Comparison of ENCODE assay signal across 8 mouse cellular contexts in the genomic region with DNA sequence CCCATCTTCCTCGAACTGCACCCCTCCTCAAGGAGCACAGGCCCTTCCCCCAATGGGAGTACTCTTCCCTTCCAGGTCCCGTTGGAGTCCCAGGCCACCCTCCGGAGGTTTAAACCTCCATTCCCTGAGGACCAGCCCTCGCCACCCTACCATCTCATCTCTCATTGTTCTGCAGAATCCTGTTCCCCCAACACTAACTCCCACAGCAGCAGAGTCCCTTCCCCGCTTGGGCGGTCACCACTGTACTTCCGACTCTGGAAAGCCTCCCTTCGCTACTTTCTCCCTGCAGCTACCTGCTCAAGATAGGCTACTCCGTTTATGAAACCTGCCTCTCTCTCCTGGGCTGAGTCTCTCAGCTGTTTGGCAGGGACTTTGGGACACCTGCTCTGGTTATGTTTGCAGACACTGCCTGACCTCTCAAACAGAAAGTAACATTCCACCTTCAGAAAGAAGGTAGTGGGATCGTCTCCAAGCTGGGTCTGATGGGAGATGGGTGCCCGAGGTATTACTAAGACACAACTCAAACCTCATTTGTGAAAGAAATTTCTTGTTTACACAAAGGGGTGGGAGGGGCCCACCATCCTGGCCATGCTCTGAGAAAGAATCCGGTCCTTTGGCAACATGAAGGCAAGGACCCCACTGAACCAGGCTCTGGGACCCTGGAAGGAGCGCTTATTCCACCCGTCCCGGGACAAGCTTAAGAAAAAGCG. TPM values are rescaled to one million over a fixed set of nuclear protein-coding genes. Genes with fewer than 3 reads are reported as not detected.
DNase-seq lines count a peak whose midpoint lies in the region; ATAC-seq and TF ChIP-seq lines count a peak whose summit lies in the region.

No protein-coding gene starts in this region.

- DNase-seq in kidney, postnatal 25 days = no peak
- no peak for DNase-seq in kidney, postnatal 0 days (ENCODE audit: low spot score)
- no peak for DNase-seq in midbrain, postnatal 0 days (ENCODE audit: low spot score)
- no peak for DNase-seq in adrenal gland, postnatal 14 days
- DNase-seq in spleen, postnatal 36 days (ENCODE audit: low spot score in 2 of 2) = no peak
- DNase-seq in spleen, adult 18-20 months = no peak

- no peaks in the 10 kb centered on the region for H3K9me3 ChIP-seq in kidney, embryonic 14.5 days (ENCODE audit: control insufficient read depth, low read length)
- no peaks in the 10 kb centered on the region for H3K9me3 ChIP-seq in forebrain, embryonic 16.5 days (ENCODE audit: control insufficient read depth, low read length)
- no peaks in the 10 kb centered on the region for H3K9me3 ChIP-seq in kidney, postnatal 0 days (replicated peaks; ENCODE audit: low read length)
- H3K9me3 ChIP-seq in midbrain, postnatal 0 days (ENCODE audit: low read length) = no peaks in the 10 kb centered on the region

- H3K36me3 ChIP-seq in kidney, embryonic 14.5 days (ENCODE audit: control insufficient read depth, insufficient read depth, low read length) = no peaks in the 10 kb centered on the region
- H3K36me3 ChIP-seq in forebrain, embryonic 16.5 days (ENCODE audit: control insufficient read depth, insufficient read depth) = no peaks in the 10 kb centered on the region
- no peaks in the 10 kb centered on the region for H3K36me3 ChIP-seq in kidney, postnatal 0 days (ENCODE audit: insufficient read depth, low read length)
- no peaks in the 10 kb centered on the region for H3K36me3 ChIP-seq in midbrain, postnatal 0 days (ENCODE audit: insufficient read depth, low read length)

- TF ChIP-seq CTCF in kidney, postnatal 0 days (IDR thresholded peaks at IDR 0.05; ENCODE audit: low read depth) = no peak
- TF ChIP-seq CTCF in midbrain, postnatal 0 days (IDR thresholded peaks at IDR 0.05) = no peak

- peak overlapping the region; percentile 70; the same call in 1 of the 2 replicates for H3K9ac ChIP-seq in kidney, embryonic 14.5 days (ENCODE audit: low read depth, low read length)
- peak overlapping the region; percentile 89 for H3K9ac ChIP-seq in forebrain, embryonic 16.5 days (replicated peaks; ENCODE audit: low read depth, low read length)
- peak overlapping the region; percentile 70 for H3K9ac ChIP-seq in kidney, postnatal 0 days (ENCODE audit: low read depth, low read length)
- peak overlapping the region; percentile 72; the same call in 1 of the 2 replicates for H3K9ac ChIP-seq in midbrain, postnatal 0 days (replicated peaks; ENCODE audit: low read length, poor library complexity, severe bottlenecking)

- 8% methylated on average over 16 of the region's 16 CpGs for WGBS in kidney, embryonic 14.5 days
- WGBS in forebrain, embryonic 16.5 days = 6% methylated on average over 16 of the region's 16 CpGs
- 10% methylated on average over 16 of the region's 16 CpGs for WGBS in kidney, postnatal 0 days
- WGBS in midbrain, postnatal 0 days = 8% methylated on average over 16 of the region's 16 CpGs

- H3K27me3 ChIP-seq in kidney, embryonic 14.5 days (ENCODE audit: control insufficient read depth, insufficient read depth, low read length) = peaks cover 54% of the 10 kb centered on the region
- H3K27me3 ChIP-seq in forebrain, embryonic 16.5 days (replicated peaks; ENCODE audit: control insufficient read depth, insufficient read depth, low read length) = no peaks in the 10 kb centered on the region
- peaks cover 18% of the 10 kb centered on the region for H3K27me3 ChIP-seq in kidney, postnatal 0 days (ENCODE audit: insufficient read depth, low read length)
- H3K27me3 ChIP-seq in midbrain, postnatal 0 days (ENCODE audit: insufficient read depth, low read length) = no peaks in the 10 kb centered on the region

- peak overlapping the region; percentile 93 for H3K4me2 ChIP-seq in kidney, embryonic 14.5 days (replicated peaks; ENCODE audit: low read depth, low read length)
- H3K4me2 ChIP-seq in forebrain, embryonic 16.5 days (ENCODE audit: low read length) = peak overlapping the region; percentile 94
- H3K4me2 ChIP-seq in kidney, postnatal 0 days (ENCODE audit: low read length) = peak overlapping the region; percentile 90
- H3K4me2 ChIP-seq in midbrain, postnatal 0 days (ENCODE audit: low read depth, low read length, poor library complexity, severe bottlenecking) = peak overlapping the region; percentile 91

- no peak for ATAC-seq in kidney, embryonic 14.5 days (ENCODE audit: low FRiP score, low TSS enrichment)
- ATAC-seq in forebrain, embryonic 16.5 days = no peak
- no peak for ATAC-seq in kidney, postnatal 0 days (replicated peaks; ENCODE audit: low FRiP score, low read depth)
- no peak for ATAC-seq in midbrain, postnatal 0 days (ENCODE audit: low FRiP score)

- H3K4me3 ChIP-seq in kidney, embryonic 14.5 days (ENCODE audit: low read length) = peak overlapping the region; percentile 61
- H3K4me3 ChIP-seq in forebrain, embryonic 16.5 days (replicated peaks; ENCODE audit: low read length) = peak overlapping the region; percentile 75
- H3K4me3 ChIP-seq in kidney, postnatal 0 days (replicated peaks; ENCODE audit: low read depth, low read length) = peak overlapping the region; percentile 48
- peak overlapping the region; percentile 81 for H3K4me3 ChIP-seq in midbrain, postnatal 0 days (ENCODE audit: low read depth, low read length)

- H3K27ac ChIP-seq in kidney, embryonic 14.5 days (ENCODE audit: low read depth, low read length) = no peak overlapping the region
- no peak overlapping the region for H3K27ac ChIP-seq in forebrain, embryonic 16.5 days (ENCODE audit: low read length)
- peak overlapping the region; percentile 54 for H3K27ac ChIP-seq in kidney, postnatal 0 days
- H3K27ac ChIP-seq in midbrain, postnatal 0 days (ENCODE audit: low read depth, low read length) = no peak overlapping the region

- H3K4me1 ChIP-seq in kidney, embryonic 14.5 days (ENCODE audit: control insufficient read depth, insufficient read depth, low read length) = peaks cover 16% of the 10 kb centered on the region
- H3K4me1 ChIP-seq in forebrain, embryonic 16.5 days (replicated peaks; ENCODE audit: control insufficient read depth, insufficient read depth, low read length) = peaks cover 32% of the 10 kb centered on the region
- H3K4me1 ChIP-seq in kidney, postnatal 0 days (replicated peaks; ENCODE audit: insufficient read depth, low read length) = peaks cover 17% of the 10 kb centered on the region
- H3K4me1 ChIP-seq in midbrain, postnatal 0 days (ENCODE audit: insufficient read depth, low read length) = peaks cover 7% of the 10 kb centered on the region

RNA-seq across cellular contexts. Expression of gene Podxl, which starts 1.3 kb away (rescaled TPM):
- 34.6 and 41.0 TPM in 2 replicates for polyA plus RNA-seq in kidney, embryonic 14.5 days (2014; fragmentation: Nextera tagmentation; extraction: Ambion mirVana)
- 11.4 and 12.5 TPM in 2 replicates for polyA plus RNA-seq in forebrain, embryonic 16.5 days (2015; fragmentation: Nextera tagmentation; extraction: Ambion mirVana)
- polyA plus RNA-seq in kidney, postnatal 0 days (2015; fragmentation: Nextera tagmentation; extraction: Ambion mirVana) = 83.3 and 85.5 TPM in 2 replicates
- 15.1 and 16.3 TPM in 2 replicates for total RNA-seq in midbrain, postnatal 0 days (2014; rRNA removed)
- 5.7 and 6.0 TPM in 2 replicates for polyA plus RNA-seq in midbrain, postnatal 0 days (2015; fragmentation: Nextera tagmentation; extraction: Ambion mirVana)
- 49.5 and 49.6 TPM in 2 replicates for total RNA-seq in adrenal gland, postnatal 14 days (2021)
